23 mouse cellular contexts compared by ENCODE assay signal in genomic region chr5:97917654-97918053, GRCm38 (mm10).
"Had no signal": no experiment of that assay in that cellular context is flagged by ENCODE, and none has a peak within 500 bp of the region (broad histone marks: within the 10 kb centered on the region; RNA-seq: fewer than 3 reads in every experiment).

No protein-coding gene starts in this region.

- DNase-seq: gastrocnemius, postnatal 14 days; gastrocnemius, postnatal 36 days; heart, adult 11 months; heart, adult 2 months; heart, postnatal 14 days; heart, postnatal 36 days; kidney, adult 11 months; kidney, adult 2 months; kidney, postnatal 14 days; layer of hippocampus, adult 9-11 months; layer of hippocampus, postnatal 36 days; left cerebral cortex, postnatal 4 days had no signal

- H3K9me3 ChIP-seq: heart, embryonic 13.5 days; heart, embryonic 15.5 days; hindbrain, embryonic 13.5 days; hindbrain, embryonic 15.5 days; limb, embryonic 13.5 days; limb, embryonic 15.5 days; liver, embryonic 12.5 days had no signal

- H3K4me3 ChIP-seq: heart, adult 2 months; heart, embryonic 13.5 days; heart, embryonic 15.5 days; hindbrain, embryonic 13.5 days; hindbrain, embryonic 15.5 days; limb, embryonic 13.5 days; limb, embryonic 15.5 days; liver, embryonic 12.5 days had no signal

- H3K4me1 ChIP-seq: heart, embryonic 13.5 days; heart, embryonic 15.5 days; hindbrain, embryonic 13.5 days; hindbrain, embryonic 15.5 days; limb, embryonic 13.5 days; limb, embryonic 15.5 days; liver, embryonic 12.5 days had no signal

- H3K4me2 ChIP-seq: heart, embryonic 11.5 days; heart, embryonic 13.5 days; heart, embryonic 15.5 days; hindbrain, embryonic 13.5 days; hindbrain, embryonic 15.5 days; limb, embryonic 13.5 days; limb, embryonic 15.5 days; liver, embryonic 12.5 days had no signal

- H3K27me3 ChIP-seq: heart, embryonic 13.5 days; heart, embryonic 15.5 days; hindbrain, embryonic 13.5 days; hindbrain, embryonic 15.5 days; limb, embryonic 13.5 days; limb, embryonic 15.5 days; liver, embryonic 12.5 days had no signal

- H3K27ac ChIP-seq: heart, adult 2 months; heart, embryonic 13.5 days; heart, embryonic 15.5 days; hindbrain, embryonic 13.5 days; hindbrain, embryonic 15.5 days; hindbrain, postnatal 0 days; limb, embryonic 13.5 days; limb, embryonic 15.5 days; liver, embryonic 12.5 days; liver, embryonic 14.5 days had no signal

- H3K9ac ChIP-seq: heart, embryonic 13.5 days; heart, embryonic 15.5 days; hindbrain, embryonic 13.5 days; hindbrain, embryonic 15.5 days; limb, embryonic 13.5 days; limb, embryonic 15.5 days; liver, embryonic 12.5 days; liver, embryonic 14.5 days had no signal

- ATAC-seq: hindbrain, postnatal 0 days; intestine, embryonic 16.5 days; liver, embryonic 12.5 days had no signal

- H3K36me3 ChIP-seq: hindbrain, embryonic 13.5 days; hindbrain, embryonic 15.5 days; liver, embryonic 12.5 days had no signal
